Mouse (Mus musculus) liver, embryonic 11.5 days (tissue): ENCODE data around the gene Ttll5. TPM values are rescaled to one million over a fixed set of nuclear protein-coding genes. Genes with fewer than 3 reads are reported as not detected.

Experiments
- ATAC-seq: fragments of 200-750 bp; cut with Nextera tagmentation; replicated peaks from 2 replicates; pipeline ENCODE4 v1.8.0; 2017; ENCODE audit warnings: moderate number of reproducible peaks, mild to moderate bottlenecking, moderate TSS enrichment, moderate library complexity; ENCODE audit not compliant: low FRiP score
- DNase-seq: peaks from one replicate; pipeline ENCODE4 v3.0.0-alpha.2; 2017; ENCODE audit warnings: low spot score
- H3K27ac ChIP-seq: fragments of 300-500 bp; sonication (generic); 2 replicates; pipeline ENCODE4 v1.5.1; 2014; ENCODE audit warnings: mild to moderate bottlenecking, low read depth, low read length, control low read depth
- H3K27me3 ChIP-seq: fragments of 300-500 bp; sonication (generic); replicated peaks from 2 replicates; pipeline ENCODE4 v1.6.1; 2014; ENCODE audit warnings: low read length, mixed read lengths; ENCODE audit not compliant: control insufficient read depth, insufficient read depth
- H3K36me3 ChIP-seq: fragments of 300-500 bp; sonication (generic); 2 replicates; pipeline ENCODE4 v1.6.1; 2014; ENCODE audit warnings: mild to moderate bottlenecking, low read length, moderate library complexity, mixed read lengths; ENCODE audit not compliant: control insufficient read depth, insufficient read depth
- H3K4me1 ChIP-seq: fragments of 300-500 bp; sonication (generic); replicated peaks from 2 replicates; pipeline ENCODE4 v1.6.1; 2014; ENCODE audit warnings: low read length, mixed read lengths; ENCODE audit not compliant: control insufficient read depth, insufficient read depth
- H3K4me2 ChIP-seq: fragments of 300-500 bp; sonication (generic); 2 replicates; pipeline ENCODE4 v1.6.1; 2014; ENCODE audit warnings: mild to moderate bottlenecking, control low read depth, moderate library complexity
- H3K4me3 ChIP-seq: fragments of 300-500 bp; sonication (generic); 2 replicates; pipeline ENCODE4 v1.5.1; 2014; ENCODE audit warnings: low read depth, low read length, control low read depth
- H3K9ac ChIP-seq: fragments of 300-500 bp; sonication (generic); 2 replicates; pipeline ENCODE4 v1.6.1; 2014; ENCODE audit warnings: low read depth, low read length, control low read depth
- H3K9me3 ChIP-seq: fragments of 300-500 bp; sonication (generic); 2 replicates; pipeline ENCODE4 v1.6.1; 2016; ENCODE audit warnings: low read length, inconsistent platforms, mixed read lengths; ENCODE audit not compliant: control insufficient read depth
- WGBS: fragments of 180-500 bp; shearing (Covaris S2); extraction: QIAGEN DNeasy Blood & Tissue Kit; methylation state at CpG from one replicate; pipeline ENCODE4 v1.1.7; 2014; 5-methylcytosine and 5-hydroxymethylcytosine counted together
- polyA plus RNA-seq: library from polyadenylated mRNA; unstranded; fragments of >200 nt; fragmentation: Nextera tagmentation; extraction: Ambion mirVana; gene quantifications from 2 replicates; pipeline ENCODE4 v1.2.1, GENCODE M21; 2014

The Ttll5 gene
- polyA plus RNA-seq: 13.9 and 14.6 TPM in 2 replicates

DNA sequence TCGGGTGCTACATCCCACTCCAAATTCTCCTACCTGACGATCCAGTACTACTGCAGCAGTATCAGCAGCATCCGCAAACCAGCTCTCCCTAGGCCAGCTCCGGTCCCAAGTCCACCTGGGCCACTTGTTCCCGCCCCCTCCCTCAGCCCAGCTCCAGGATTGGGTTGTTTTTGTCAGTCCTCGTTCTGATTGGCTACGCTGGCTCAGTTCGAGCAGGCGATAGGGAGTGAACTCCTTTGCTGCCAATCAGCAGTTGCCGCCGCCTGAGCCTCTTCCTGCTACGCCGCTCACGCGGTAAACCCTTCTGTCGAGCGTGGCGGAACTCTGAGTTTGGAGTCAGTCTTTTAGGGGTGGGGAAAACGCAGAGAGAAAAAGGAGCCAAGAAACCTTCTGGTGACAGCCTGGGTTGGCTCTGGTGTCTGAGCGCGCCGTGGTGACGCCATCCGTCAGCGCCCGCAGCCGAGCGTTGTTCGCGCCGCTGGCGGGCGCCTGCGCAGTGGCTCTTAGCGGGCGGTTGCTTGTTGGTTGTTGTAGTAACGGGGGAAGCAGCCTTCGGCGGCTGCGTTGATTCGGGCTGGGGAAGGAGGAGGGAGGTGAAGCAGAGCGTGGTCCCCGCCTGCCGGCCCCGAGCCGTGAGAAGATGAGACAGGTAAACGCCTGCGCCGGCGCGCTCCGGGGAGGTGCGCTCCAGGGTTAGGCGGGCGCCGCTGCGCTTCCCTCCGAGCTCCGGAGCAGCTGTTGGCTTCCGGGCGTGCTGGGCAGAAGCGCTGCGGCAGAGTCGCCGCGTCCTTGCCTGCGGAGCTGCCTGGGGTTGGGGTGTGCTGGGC is at the start of gene Ttll5, which contains the start of gene Erg28:
Ttll5 (plus strand) TSS at position 222 of the 827 bp plus-strand sequence.
Erg28 (minus strand) TSS at position 113 of the 827 bp plus-strand sequence.
- DNase-seq (peak; percentile 96), ATAC-seq (peak; percentile 98)
- Histone ChIP-seq H3K27ac (peak within 1 kb of the TSS; percentile 98), H3K4me3 (peak within 1 kb of the TSS; percentile 70), H3K9me3 (no peaks in the 10 kb centered on the region), H3K27me3 (no peaks in the 10 kb centered on the region), H3K36me3 (peaks cover 4% of the 10 kb centered on the region; the same call in 1 of the 2 replicates), H3K4me2 (peak within 1 kb of the TSS; percentile 93), H3K9ac (peak within 1 kb of the TSS; percentile 69), H3K4me1 (peaks cover 4% of the 10 kb centered on the region; the same call in 1 of the 2 replicates)
- under 1% methylated on average over 66 of the region's 67 CpGs for WGBS

- DNase-seq: no peak
- H3K4me1 ChIP-seq: no peaks in the 10 kb centered on the region
- 71% methylated on average over 3 of the region's 3 CpGs for WGBS
- no peaks in the 10 kb centered on the region for H3K9me3 ChIP-seq
- ATAC-seq: no peak
- no peak overlapping the region for H3K27ac ChIP-seq
- no peaks in the 10 kb centered on the region for H3K36me3 ChIP-seq
- H3K4me3 ChIP-seq: no peak overlapping the region
- H3K27me3 ChIP-seq: no peaks in the 10 kb centered on the region
- H3K9ac ChIP-seq: no peak overlapping the region
- no peak overlapping the region for H3K4me2 ChIP-seq
Observed at GRCm38 (mm10) chr12:85778962-85779361, 45.5 kb upstream of the Ttll5 start.

DNA sequence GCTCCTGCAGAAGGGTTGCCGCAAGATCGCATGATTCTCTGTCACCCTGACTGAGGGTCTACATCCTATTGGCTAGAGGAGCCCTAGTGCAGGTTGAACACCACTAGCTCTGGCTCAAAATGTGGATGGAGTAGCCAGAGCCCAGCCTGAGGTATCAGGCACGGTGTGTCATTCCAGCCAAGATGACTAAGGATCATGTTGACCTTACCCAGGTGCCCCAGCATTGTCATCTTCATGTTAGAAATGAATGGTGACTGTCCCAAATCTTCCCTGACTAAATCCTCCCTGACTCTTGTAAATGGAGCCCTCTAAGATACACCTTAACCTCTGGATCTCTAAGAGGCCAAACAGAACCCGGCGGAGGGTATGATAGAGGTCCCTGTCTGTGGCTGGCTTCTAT is 44.8 kb upstream of the Ttll5 start:
- WGBS: 77% methylated on average over 5 of the region's 5 CpGs
- no peaks in the 10 kb centered on the region for H3K36me3 ChIP-seq
- no peak for DNase-seq

GRCm38 (mm10) chr12:85781606-85782005 is 42.9 kb upstream of the Ttll5 start:
- Histone ChIP-seq H3K27me3 (no peaks in the 10 kb centered on the region), H3K4me3 (no peak overlapping the region), H3K4me2 (no peak overlapping the region), H3K36me3 (no peaks in the 10 kb centered on the region), H3K9me3 (no peaks in the 10 kb centered on the region), H3K4me1 (no peaks in the 10 kb centered on the region), H3K9ac (no peak overlapping the region), H3K27ac (no peak overlapping the region)
- no peak for ATAC-seq
- 77% methylated on average over 3 of the region's 3 CpGs for WGBS
- no peak for DNase-seq

More for the DNA sequence above, 44.8 kb upstream of the Ttll5 start:
- Histone ChIP-seq H3K9me3 (no peaks in the 10 kb centered on the region), H3K27me3 (no peaks in the 10 kb centered on the region), H3K9ac (no peak overlapping the region), H3K27ac (no peak overlapping the region), H3K4me3 (no peak overlapping the region), H3K4me2 (no peak overlapping the region), H3K4me1 (no peaks in the 10 kb centered on the region)
- no peak for ATAC-seq

- no peak overlapping the region for H3K4me2 ChIP-seq
- DNase-seq: no peak
- H3K27ac ChIP-seq: no peak overlapping the region
- no peak overlapping the region for H3K9ac ChIP-seq
- no peak overlapping the region for H3K4me3 ChIP-seq
- 0 out of 2 replicates have a peak, but pooled peaks have one; percentile 26 for ATAC-seq
- H3K36me3 ChIP-seq: no peaks in the 10 kb centered on the region
- H3K27me3 ChIP-seq: no peaks in the 10 kb centered on the region
- H3K9me3 ChIP-seq: no peaks in the 10 kb centered on the region
- WGBS: 65% methylated on average over 19 of the region's 19 CpGs
- no peaks in the 10 kb centered on the region for H3K4me1 ChIP-seq
Observed at GRCm38 (mm10) chr12:85784916-85785815, 39.3 kb upstream of the Ttll5 start.

DNA sequence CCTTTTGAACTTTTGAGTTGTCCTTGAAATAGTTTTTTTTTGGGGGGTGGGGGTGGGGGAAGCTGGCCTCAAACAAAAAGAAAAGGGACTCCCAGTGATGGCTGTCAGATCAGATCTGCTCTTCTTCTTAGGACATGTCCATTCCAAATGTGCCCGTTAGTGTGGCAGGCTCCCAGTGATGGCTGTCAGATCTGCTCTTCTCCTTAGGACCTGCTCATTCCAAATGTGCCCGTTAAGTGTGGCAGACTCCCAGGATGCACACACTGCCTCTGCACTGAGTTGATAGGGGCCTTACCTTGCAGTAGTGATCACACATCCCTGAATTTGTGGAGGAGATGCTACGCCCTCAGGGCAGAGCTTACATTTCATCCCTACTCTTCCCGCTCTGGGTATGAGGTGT is 32.3 kb upstream of the Ttll5 start:
- Histone ChIP-seq H3K36me3 (no peaks in the 10 kb centered on the region), H3K27me3 (no peaks in the 10 kb centered on the region), H3K27ac (no peak overlapping the region), H3K4me3 (no peak overlapping the region), H3K9ac (no peak overlapping the region), H3K4me1 (no peaks in the 10 kb centered on the region), H3K4me2 (no peak overlapping the region), H3K9me3 (no peaks in the 10 kb centered on the region)
- ATAC-seq (no peak), DNase-seq (no peak)
- WGBS: 84% methylated on average over 4 of the region's 4 CpGs

DNA sequence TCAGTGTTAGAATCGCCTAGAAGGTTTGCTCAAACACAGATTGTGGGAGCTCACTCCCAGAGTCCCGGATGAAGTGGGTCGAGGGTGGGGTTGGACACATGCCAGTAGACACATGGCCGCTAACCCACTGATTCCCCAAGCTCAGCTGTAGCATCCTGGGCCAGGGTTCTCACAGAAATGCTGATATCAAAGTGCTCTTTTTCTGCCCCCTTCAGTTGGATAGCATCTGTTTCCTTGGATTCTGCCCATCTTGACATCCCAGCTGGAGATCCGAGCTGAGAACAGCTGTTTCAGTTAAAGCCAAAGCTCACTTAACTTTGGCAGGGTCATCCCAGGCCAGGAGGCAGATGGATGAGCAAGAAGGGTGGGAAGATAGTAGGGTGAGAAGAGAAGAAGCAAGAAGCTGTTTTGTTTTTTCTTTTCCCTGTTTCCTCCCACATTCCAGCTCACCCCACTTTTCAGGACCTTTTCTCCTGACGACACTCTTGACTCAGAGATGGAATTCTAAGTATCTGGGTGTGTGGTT is 31.6 kb upstream of the Ttll5 start:
- DNase-seq (no peak), ATAC-seq (no peak)

DNA sequence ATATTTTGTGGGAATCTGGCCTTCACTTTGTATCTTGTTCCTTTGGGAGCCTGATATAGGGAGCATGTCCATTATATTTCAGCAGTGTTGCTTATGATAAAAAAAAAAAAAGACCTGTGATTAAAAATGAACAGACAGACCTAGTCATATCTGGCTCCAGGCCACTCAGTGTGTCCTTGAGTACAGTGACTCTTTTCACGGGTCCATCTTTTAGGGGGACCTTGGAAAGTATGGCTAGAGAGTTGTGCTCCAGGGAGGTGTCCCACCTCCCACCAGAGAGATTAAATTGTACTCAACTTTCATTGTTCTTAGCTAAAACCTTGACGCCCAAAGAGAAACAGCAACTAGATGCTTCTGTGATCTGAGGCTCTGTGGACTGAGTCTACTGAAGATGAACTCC is 30.4 kb upstream of the Ttll5 start:
- Histone ChIP-seq H3K4me2 (no peak overlapping the region), H3K9ac (no peak overlapping the region), H3K4me1 (no peaks in the 10 kb centered on the region), H3K9me3 (no peaks in the 10 kb centered on the region), H3K27me3 (no peaks in the 10 kb centered on the region), H3K27ac (no peak overlapping the region), H3K36me3 (no peaks in the 10 kb centered on the region), H3K4me3 (no peak overlapping the region)
- 74% methylated on average over 2 of the region's 2 CpGs for WGBS
- DNase-seq (no peak), ATAC-seq (no peak)

More for the DNA sequence above, 31.6 kb upstream of the Ttll5 start:
- no peaks in the 10 kb centered on the region for H3K27me3 ChIP-seq
- H3K4me3 ChIP-seq: no peak overlapping the region
- no peak overlapping the region for H3K9ac ChIP-seq
- no peaks in the 10 kb centered on the region for H3K4me1 ChIP-seq
- no peak overlapping the region for H3K27ac ChIP-seq
- H3K9me3 ChIP-seq: no peaks in the 10 kb centered on the region
- H3K4me2 ChIP-seq: no peak overlapping the region
- WGBS: 62% methylated on average over 6 of the region's 6 CpGs
- no peaks in the 10 kb centered on the region for H3K36me3 ChIP-seq
